Mouse (Mus musculus) myocyte (in vitro differentiated cells): ENCODE measurements at regions not wholly inside any gene's neighbourhood (a gene's known extent, or its start where the extent isn't known, plus 50 kb on each side); places are given as distances from the start of the nearest gene placed in this dataset.

ENCODE experiments used
- CEBPB ChIP-seq: IDR thresholded peaks from 2 replicates; pipeline ENCODE4 v1.6.1; 2011; ENCODE audit warnings: mild to moderate bottlenecking, moderate library complexity; ENCODE audit not compliant: poor library complexity, insufficient read depth, severe bottlenecking
- MAX ChIP-seq: IDR thresholded peaks from one replicate; pipeline ENCODE4 v1.6.1; 2011; ENCODE audit warnings: low read depth, mild to moderate bottlenecking, control low read depth
- MYOD1 ChIP-seq, 3 experiments: IDR thresholded peaks; one replicate each; pipeline ENCODE4 v1.6.1; 2011; ENCODE audit warnings: control low read depth in 2 of 3, low read depth in 2 of 3, mild to moderate bottlenecking in 2 of 3, moderate library complexity in 1 of 3; ENCODE audit not compliant: insufficient read length in 2 of 3, control insufficient read depth in 1 of 3
- MYOG ChIP-seq, 3 experiments: IDR thresholded peaks; one replicate each; pipeline ENCODE4 v1.6.1; 2011; ENCODE audit warnings: control low read depth in 2 of 3, low read depth in 2 of 3, mild to moderate bottlenecking in 2 of 3; ENCODE audit not compliant: insufficient read length in 2 of 3, control insufficient read depth in 1 of 3, insufficient read depth in 1 of 3
- POLR2A ChIP-seq: IDR thresholded peaks from one replicate; pipeline ENCODE4 v1.6.1; 2011; ENCODE audit warnings: low read depth, mild to moderate bottlenecking, control low read depth, moderate library complexity; ENCODE audit not compliant: insufficient read length
- POLR2AphosphoS2 ChIP-seq: IDR thresholded peaks from one replicate; pipeline ENCODE4 v1.6.1; 2011; ENCODE audit warnings: low read depth, control low read depth; ENCODE audit not compliant: insufficient read length
- TCF12 ChIP-seq: IDR thresholded peaks from one replicate; pipeline ENCODE4 v1.6.1; 2011; ENCODE audit warnings: mild to moderate bottlenecking, control low read depth; ENCODE audit not compliant: poor library complexity, insufficient read depth, severe bottlenecking
- TCF3 ChIP-seq: IDR thresholded peaks from one replicate; pipeline ENCODE4 v1.6.1; 2011; ENCODE audit warnings: low read depth, control low read depth; ENCODE audit not compliant: insufficient read length
- USF1 ChIP-seq: IDR thresholded peaks from one replicate; pipeline ENCODE4 v1.6.1; 2011; ENCODE audit warnings: low read depth, mild to moderate bottlenecking, control low read depth, moderate library complexity

DNA sequence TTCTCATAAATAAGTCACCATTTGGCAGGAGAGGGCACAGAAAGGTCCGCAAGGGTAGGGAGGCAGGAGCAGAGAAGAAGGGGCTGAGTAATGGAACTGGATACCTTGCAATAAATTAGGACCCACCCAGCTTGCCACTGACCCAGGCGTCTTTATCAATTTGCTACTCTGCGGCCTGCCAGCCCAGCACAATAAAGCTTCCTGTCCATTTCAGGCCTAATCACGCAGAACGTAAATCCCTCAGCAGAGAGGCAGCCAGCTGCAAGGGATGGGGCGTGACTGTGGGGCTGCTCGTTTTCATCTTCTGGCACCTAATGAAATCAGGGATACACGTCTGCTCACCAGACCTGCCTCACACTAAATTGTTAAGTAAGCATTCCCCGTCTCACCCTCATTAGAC lies 324.9 kb upstream of the Chd6 start:
- TF ChIP-seq POLR2A, result no peak
- no peak for TF ChIP-seq CEBPB
- TF ChIP-seq TCF3, result no peak
- no peak for TF ChIP-seq MAX
- no peak for TF ChIP-seq MYOD1 (IDR thresholded peaks at IDR 0.05; ENCODE audit: control insufficient read depth in 1 of 3, insufficient read length in 2 of 3, low read depth in 2 of 3)
- TF ChIP-seq POLR2AphosphoS2, result no peak
- TF ChIP-seq MYOG (IDR thresholded peaks at IDR 0.05; ENCODE audit: control insufficient read depth in 1 of 3, insufficient read depth in 1 of 3, insufficient read length in 2 of 3, low read depth in 2 of 3), result no peak
- TF ChIP-seq TCF12, result no peak
- no peak for TF ChIP-seq USF1
